Mouse (Mus musculus): Measurements from ENCODE around the gene Gm26602.
"Not testable (repeated sequence)": the region's sequence is repeated elsewhere in the genome, so short reads cannot be mapped to it uniquely, and the experiment has no call there.

The Gm26602 gene

GRCm38 (mm10) chr10:79934272-79934721 lies 23.6 kb downstream of the Gm26602 start:
- peak; percentile 91 for DNase-seq

GRCm38 (mm10) chr10:79934794-79935569 lies 24.3 kb downstream of the Gm26602 start:
- no peak for DNase-seq

- DNase-seq = peak; percentile 86
Observed at GRCm38 (mm10) chr10:79936284-79936910, 25.7 kb downstream of the Gm26602 start.

- peak; percentile 87 for DNase-seq
Observed at GRCm38 (mm10) chr10:79936911-79937441, 26.3 kb downstream of the Gm26602 start.

GRCm38 (mm10) chr10:79937775-79938526 lies 27.3 kb downstream of the Gm26602 start:
- peak; percentile 82 for DNase-seq

GRCm38 (mm10) chr10:79940749-79941148 lies 30.1 kb downstream of the Gm26602 start:
- no peak for DNase-seq

- no peak for DNase-seq
Observed at GRCm38 (mm10) chr10:79942988-79943387, 32.3 kb downstream of the Gm26602 start.

GRCm38 (mm10) chr10:79943471-79943901 lies 32.8 kb downstream of the Gm26602 start:
- no peak for DNase-seq

- peak; percentile 86 for DNase-seq
Observed at GRCm38 (mm10) chr10:79945507-79946234, 35.0 kb downstream of the Gm26602 start.

GRCm38 (mm10) chr10:79946752-79947322 lies 36.2 kb downstream of the Gm26602 start:
- DNase-seq = no peak

- no peak for DNase-seq
Observed at GRCm38 (mm10) chr10:79947502-79947901, 36.8 kb downstream of the Gm26602 start.

GRCm38 (mm10) chr10:79949873-79950272 lies 39.2 kb downstream of the Gm26602 start:
- no peak for DNase-seq

- DNase-seq = no peak
Observed at GRCm38 (mm10) chr10:79950661-79951060, 40.0 kb downstream of the Gm26602 start.

- DNase-seq = peak; percentile 64
Observed at GRCm38 (mm10) chr10:79953946-79954345, 43.3 kb downstream of the Gm26602 start.

- DNase-seq = no peak
Observed at GRCm38 (mm10) chr10:79955691-79956090, 45.0 kb downstream of the Gm26602 start.

- DNase-seq = no peak
Observed at GRCm38 (mm10) chr10:79956643-79957154, 46.0 kb downstream of the Gm26602 start.

- DNase-seq = peak; percentile 90
Observed at GRCm38 (mm10) chr10:79958140-79958816, 47.6 kb downstream of the Gm26602 start.

GRCm38 (mm10) chr10:79959412-79959811 lies 48.8 kb downstream of the Gm26602 start:
- not testable (repeated sequence) for DNase-seq

- peak; percentile 100 for DNase-seq
Observed at GRCm38 (mm10) chr10:79959847-79960601, 49.4 kb downstream of the Gm26602 start, which contains the start of gene Wdr18. Gene Wdr18, plus strand, starts transcription at chr10:79960152.
